Mouse (Mus musculus) retina, embryonic 14.5 days (tissue): ENCODE results near the gene Panx2.
A peak's percentile ranks its signal among the peaks of the same experiment; 100 is the strongest.

Experiments
- DNase-seq: peaks from one replicate; pipeline ENCODE4 v3.0.0-alpha.2; 2015; ENCODE audit warnings: low spot score

The Panx2 gene

GRCm38 (mm10) chr15:89059161-89059931, at the start of gene Panx2:
Gene Panx2 (plus strand): TSS chr15:89059734.
- DNase-seq: peak; percentile 47

- no peak for DNase-seq
Measured at GRCm38 (mm10) chr15:89016722-89017121, 42.8 kb upstream of the Panx2 start.

GRCm38 (mm10) chr15:89020085-89020484, 39.4 kb upstream of the Panx2 start:
- DNase-seq: no peak

GRCm38 (mm10) chr15:89020492-89020891, 39.0 kb upstream of the Panx2 start:
- no peak for DNase-seq

- DNase-seq: no peak
Measured at GRCm38 (mm10) chr15:89044381-89044780, 15.2 kb upstream of the Panx2 start.

GRCm38 (mm10) chr15:89046356-89046755, 13.2 kb upstream of the Panx2 start:
- DNase-seq: no peak

- no peak for DNase-seq
Measured at GRCm38 (mm10) chr15:89054666-89055065, 4.9 kb upstream of the Panx2 start.

GRCm38 (mm10) chr15:89058736-89059135, 798 bp upstream of the Panx2 start:
- no peak for DNase-seq

- DNase-seq: peak; percentile 64
Measured at GRCm38 (mm10) chr15:89060032-89060681, 623 bp downstream of the Panx2 start.

GRCm38 (mm10) chr15:89060811-89061460, 1.4 kb downstream of the Panx2 start:
- DNase-seq: no peak

- no peak for DNase-seq
Measured at GRCm38 (mm10) chr15:89061761-89062517, 2.4 kb downstream of the Panx2 start.

- DNase-seq: no peak
Measured at GRCm38 (mm10) chr15:89062518-89062910, 3.0 kb downstream of the Panx2 start.

- DNase-seq: no peak
Measured at GRCm38 (mm10) chr15:89063001-89063400, 3.5 kb downstream of the Panx2 start.

- no peak for DNase-seq
Measured at GRCm38 (mm10) chr15:89063536-89063935, 4.0 kb downstream of the Panx2 start.

GRCm38 (mm10) chr15:89064891-89065290, 5.4 kb downstream of the Panx2 start:
- no peak for DNase-seq

GRCm38 (mm10) chr15:89067609-89068008, 8.1 kb downstream of the Panx2 start:
- DNase-seq: no peak

GRCm38 (mm10) chr15:89068226-89068625, 8.7 kb downstream of the Panx2 start:
- DNase-seq: no peak

GRCm38 (mm10) chr15:89069336-89069840, 9.9 kb downstream of the Panx2 start:
- no peak for DNase-seq

GRCm38 (mm10) chr15:89070606-89071005, 11.1 kb downstream of the Panx2 start:
- no peak for DNase-seq

GRCm38 (mm10) chr15:89073993-89074603, 14.6 kb downstream of the Panx2 start:
- no peak for DNase-seq

- no peak for DNase-seq
Measured at GRCm38 (mm10) chr15:89074613-89075477, 15.3 kb downstream of the Panx2 start, which contains the start of gene Trabd. Gene Trabd (plus strand): TSS chr15:89075124.
